Mouse (Mus musculus) left cerebral cortex, adult 18-20 months (tissue): ENCODE measurements around the gene Cnga1. TPM values are rescaled to one million over a fixed set of nuclear protein-coding genes. Genes with fewer than 3 reads are reported as not detected.
A peak's percentile ranks its signal among the peaks of the same experiment; 100 is the strongest.
"Not testable (repeated sequence)": the region's sequence is repeated elsewhere in the genome, so short reads cannot be mapped to it uniquely, and the experiment has no call there.

Source experiments
- DNase-seq, 2 experiments: peaks; one replicate each; pipeline ENCODE4 v3.0.0; 2021 to 2022; ENCODE audit warnings: low spot score in 2 of 2, mixed read lengths in 1 of 2
- total RNA-seq, 2 experiments: library from RNA; stranded (reverse); gene quantifications; 2 replicates each; pipeline ENCODE4 v1.2.3; 2021

The Cnga1 gene
- total RNA-seq, 2 experiments from 2014 or later: not detected

GRCm38 (mm10) chr5:72640072-72640471 lies 4.0 kb downstream of the Cnga1 start:
- DNase-seq: no peak

GRCm38 (mm10) chr5:72636576-72636975 lies 7.5 kb downstream of the Cnga1 start:
- DNase-seq: no peak

- DNase-seq: no peak
Observed at GRCm38 (mm10) chr5:72636122-72636521, 8.0 kb downstream of the Cnga1 start.

DNA sequence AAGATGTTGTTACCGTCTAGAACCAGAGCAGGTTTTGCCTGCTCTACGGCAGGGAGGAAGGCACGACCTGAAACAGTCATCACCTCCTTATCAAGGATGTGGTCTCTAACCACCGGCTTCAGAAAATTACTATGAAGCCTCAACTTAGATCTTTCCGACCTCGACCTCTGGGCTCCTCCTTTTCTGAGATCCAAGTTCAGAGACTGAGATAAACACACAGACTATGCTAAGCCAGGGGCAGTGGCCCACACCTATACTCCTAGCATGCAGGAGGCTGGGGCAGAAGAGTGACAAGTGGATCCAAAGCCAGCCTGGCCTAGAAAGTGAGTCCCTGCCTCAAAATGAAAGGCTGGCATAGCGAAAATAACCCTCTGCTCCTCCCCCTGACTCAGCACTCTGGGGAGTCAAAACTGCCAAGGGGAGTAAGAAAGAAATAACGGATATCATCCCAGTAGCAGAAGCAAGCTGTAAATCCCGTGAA lies 9.2 kb downstream of the Cnga1 start:
- DNase-seq: no peak

DNA sequence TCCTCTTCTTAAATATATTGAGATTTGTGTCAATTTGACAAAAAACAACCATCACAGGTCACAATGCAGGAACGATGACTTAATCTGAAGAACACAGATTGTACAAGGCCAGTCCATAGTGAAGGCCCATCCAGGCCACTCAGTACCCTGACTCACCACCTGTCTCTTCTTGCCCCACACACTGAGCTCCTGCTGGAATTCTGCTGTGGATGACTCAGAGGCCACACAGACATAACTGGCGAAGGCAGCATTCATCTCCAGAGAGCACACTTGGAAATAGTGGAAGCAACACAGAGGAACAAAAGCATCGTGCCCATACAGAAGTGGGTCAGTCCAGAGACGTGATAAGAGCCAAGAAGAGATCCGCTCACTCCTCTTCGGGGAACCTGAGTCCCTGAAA lies 14.0 kb downstream of the Cnga1 start:
- no peak for DNase-seq

DNA sequence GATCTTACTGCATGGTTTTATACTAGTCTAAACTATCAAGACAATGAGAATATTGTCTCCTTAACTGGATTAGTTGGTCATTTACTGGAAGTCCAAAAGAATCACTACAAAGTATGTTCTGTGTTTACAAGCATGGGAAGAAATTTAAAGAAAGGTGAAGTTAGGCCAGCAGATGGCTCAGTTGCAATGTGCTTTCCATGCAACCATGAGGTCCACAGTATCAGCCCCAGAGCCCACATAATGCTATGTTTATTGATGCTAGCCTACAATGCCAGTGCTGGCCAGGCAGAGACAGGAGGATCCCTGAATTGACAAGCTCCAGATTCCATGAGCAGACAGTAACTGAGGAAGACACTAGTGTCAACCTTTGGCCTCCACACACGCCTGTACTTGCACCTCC lies 23.1 kb downstream of the Cnga1 start:
- DNase-seq: no peak

- DNase-seq: no peak
Observed at GRCm38 (mm10) chr5:72617413-72617812, 26.7 kb downstream of the Cnga1 start.

- no peak for DNase-seq
Observed at GRCm38 (mm10) chr5:72603138-72603537, 40.9 kb downstream of the Cnga1 start.

DNA sequence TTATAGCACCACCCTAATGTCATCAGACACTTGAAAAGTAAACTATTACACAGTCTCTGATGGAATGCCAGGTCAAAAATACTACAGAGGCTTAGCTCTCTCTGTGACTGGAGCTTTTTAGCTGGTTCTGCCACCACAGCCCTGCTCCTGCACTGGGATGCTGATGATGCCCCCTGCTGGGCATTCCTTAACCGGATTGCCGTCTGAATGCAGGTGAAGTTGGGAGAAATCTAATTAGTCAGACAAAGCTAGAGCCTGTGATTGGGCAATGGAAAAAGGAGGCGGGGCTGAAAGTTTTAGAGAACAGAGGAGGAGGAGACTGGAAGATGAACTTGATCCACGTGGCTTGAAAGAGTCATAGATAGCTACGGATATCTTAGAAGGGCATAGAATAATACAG lies 43.1 kb downstream of the Cnga1 start:
- peak; percentile 18 to 30 for DNase-seq

DNA sequence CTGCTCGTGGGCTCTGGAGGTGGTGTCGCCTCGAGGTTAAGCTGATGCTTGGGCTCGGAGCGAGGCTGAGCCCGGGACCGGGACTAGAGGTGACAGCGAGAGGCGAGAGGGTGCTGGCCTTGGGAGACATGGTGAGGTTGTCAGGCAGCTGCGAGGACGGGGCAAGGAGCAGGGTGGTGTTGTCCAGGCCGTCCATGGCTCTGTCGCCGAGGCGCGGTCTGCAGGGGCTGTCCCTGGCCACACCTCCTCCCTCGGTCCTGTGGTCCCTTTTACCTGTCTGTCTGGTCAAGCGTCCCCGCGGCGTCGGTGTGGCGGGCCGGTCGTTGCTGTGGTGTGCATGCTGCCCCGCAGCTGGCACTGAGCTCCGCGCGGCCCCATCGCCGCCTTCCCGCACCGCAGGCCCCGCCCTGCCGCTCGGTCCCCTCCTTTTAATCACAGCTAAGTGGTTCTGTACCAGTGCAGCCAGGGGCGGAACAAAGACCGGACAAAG lies 56.8 kb downstream of the Cnga1 start, which contains the start of gene Gm5868:
Gm5868 (minus strand) TSS at position 360 of the 490 bp plus-strand sequence.
- DNase-seq: no peak

- not testable (repeated sequence) for DNase-seq
Observed at GRCm38 (mm10) chr5:72586667-72587191, 57.3 kb downstream of the Cnga1 start.

GRCm38 (mm10) chr5:72586122-72586521 lies 58.0 kb downstream of the Cnga1 start:
- DNase-seq: not testable (repeated sequence)

DNA sequence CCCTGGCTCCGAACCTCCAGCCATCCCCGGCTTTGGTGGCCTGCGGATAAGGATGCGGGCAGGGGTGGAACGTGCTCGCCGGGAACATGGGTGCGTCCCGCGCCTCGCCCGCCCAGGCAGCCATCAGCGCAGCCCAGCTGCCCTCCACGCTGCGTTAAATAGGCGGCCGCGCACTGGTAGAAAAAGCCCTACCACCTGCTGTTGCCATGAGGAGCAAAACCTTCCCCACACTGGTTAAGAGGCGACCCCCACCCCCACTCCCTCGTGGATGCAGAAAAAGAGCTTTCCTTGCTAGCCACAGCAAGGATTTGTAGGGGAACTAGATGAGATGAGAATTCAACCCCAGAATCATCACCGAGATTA lies 63.1 kb downstream of the Cnga1 start, which contains the start of gene Zar1:
Zar1 (minus strand) TSS at position 285 of the 363 bp plus-strand sequence.
- not testable (repeated sequence) for DNase-seq

DNA sequence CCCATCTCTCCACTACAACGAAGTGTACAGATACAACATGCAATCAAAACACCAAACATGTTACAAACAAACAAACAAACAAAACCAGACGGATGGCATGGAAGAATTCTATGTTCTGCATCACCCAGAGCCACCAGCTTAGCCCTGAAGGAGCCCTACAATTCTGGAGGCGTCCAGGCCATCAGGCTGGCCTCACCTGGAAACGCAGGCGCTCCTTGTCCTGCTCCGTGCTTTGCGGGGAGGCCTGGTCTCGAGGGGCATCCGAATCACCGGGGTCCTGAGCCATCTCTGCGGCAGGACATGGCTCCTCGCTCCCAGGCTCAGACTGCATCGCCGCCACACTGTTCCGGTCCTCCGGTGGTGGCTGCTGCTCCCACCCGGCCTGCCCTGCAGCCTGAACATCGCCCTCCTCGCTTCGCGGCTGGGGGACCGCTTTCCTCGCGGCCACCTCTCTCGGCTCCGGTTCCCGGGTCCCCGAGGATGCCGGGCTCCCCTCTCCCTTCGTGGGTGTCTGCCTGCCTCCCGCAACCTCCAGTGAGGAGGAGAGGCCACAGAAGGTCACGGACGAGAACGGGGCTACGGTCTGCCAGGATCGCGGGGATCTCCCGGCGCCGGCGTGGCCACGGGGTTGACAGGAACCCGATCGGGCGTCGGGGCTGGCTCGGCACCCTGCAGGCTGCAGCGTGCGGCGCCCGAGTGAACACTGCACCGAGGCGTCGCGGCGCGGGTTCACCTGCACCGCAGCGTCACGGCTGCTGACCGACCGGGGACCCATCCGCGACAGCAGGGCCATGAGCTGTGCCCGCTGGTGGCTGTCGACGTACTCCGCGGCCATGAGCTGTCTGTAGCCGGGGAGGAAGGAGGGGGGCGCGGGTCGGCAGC lies 63.7 kb downstream of the Cnga1 start:
- not testable (repeated sequence) for DNase-seq

GRCm38 (mm10) chr5:72579599-72579998 lies 64.5 kb downstream of the Cnga1 start:
- not testable (repeated sequence) for DNase-seq

DNA sequence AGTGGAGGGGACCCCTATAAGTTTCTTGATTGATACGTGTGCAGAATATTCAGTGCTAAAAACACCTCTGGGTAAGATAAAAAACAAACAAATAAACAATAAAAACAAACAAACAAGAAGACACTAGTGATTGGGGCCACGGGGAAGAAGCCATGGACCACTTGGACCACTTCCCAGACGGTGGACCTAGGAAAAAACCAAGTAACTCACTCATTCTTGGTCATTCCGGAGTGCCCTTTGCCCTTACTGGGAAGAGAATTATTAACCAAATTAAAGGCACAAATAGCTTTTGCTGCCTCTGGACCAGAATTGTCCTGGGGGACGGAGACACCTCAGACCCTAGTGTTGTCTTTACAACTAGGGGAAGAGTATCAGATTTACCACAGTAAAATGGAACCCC lies 78.5 kb downstream of the Cnga1 start:
- no peak for DNase-seq

DNA sequence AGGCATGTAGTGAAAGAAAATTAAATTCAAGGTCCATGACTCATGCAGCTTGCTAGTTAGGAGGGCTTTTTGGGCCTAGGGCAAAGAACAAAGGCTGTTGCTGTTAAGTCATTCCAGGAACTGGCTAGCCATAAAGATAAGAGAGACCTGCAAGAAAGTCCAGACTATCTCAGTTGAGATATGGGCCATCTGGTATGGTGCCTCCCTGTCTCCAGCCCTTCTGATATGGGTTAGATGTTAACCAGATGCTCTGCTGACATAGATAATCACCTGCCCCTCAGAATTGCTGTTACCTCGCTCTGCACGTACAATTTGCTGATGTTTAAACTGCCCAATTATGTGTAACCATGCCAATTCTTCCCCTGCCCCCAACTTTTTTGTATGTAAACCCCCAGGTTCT lies 80.9 kb downstream of the Cnga1 start:
- not testable (repeated sequence) for DNase-seq

DNA sequence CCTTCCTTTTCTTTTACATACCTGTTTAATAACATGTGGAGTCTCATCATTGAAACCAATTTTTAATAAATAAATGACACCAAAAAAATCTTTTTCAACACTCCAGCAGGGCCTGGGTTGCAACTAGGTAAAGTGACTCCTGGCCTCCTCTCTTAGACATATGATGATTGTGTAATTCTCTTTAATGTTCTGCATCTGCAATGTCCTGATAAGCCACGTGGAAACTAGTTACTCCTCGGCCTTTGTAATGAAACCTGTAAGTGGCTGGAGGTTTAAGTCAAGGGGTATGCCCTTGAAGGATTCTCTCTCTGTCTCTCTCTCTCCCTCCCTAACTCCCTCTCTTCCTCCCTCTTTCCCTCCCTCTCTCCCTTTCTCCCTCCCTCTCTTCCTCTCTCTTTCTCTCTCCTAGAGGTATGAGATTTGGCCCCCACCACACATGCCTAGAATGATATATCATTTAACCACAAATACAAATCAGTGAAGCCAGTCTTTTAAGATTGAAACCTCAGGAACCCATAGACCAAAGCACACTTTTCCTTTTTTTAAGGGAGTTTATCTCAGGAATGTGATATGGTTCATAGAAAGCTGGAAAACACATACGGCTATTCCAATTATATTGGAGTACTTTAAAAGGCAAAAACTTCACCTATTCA lies 83.0 kb downstream of the Cnga1 start:
- no peak for DNase-seq

- DNase-seq: peak; percentile 96 to 99
Observed at GRCm38 (mm10) chr5:72559544-72560049, 84.5 kb downstream of the Cnga1 start, which contains the start of gene Nfxl1. TSS of gene Nfxl1 (minus strand) at chr5:72559684.

- DNase-seq: peak in 1 of 2 experiments; percentile 30
Observed at GRCm38 (mm10) chr5:72558716-72559526, 85.2 kb downstream of the Cnga1 start.
